Mouse (Mus musculus) CH12.LX (cell line): ENCODE data around the gene Ppp6r1.

Experiments used
- BHLHE40 ChIP-seq: IDR thresholded peaks from 2 replicates; pipeline ENCODE4 v1.6.1; 2011; ENCODE audit warnings: mild to moderate bottlenecking, low read depth, low read length, improper control_type of control experiment
- CHD2 ChIP-seq: IDR thresholded peaks from 2 replicates; pipeline ENCODE4 v1.6.1; 2011; ENCODE audit warnings: low read length, improper control_type of control experiment
- CTCF ChIP-seq, 2 experiments: IDR thresholded peaks in 1 of 2; conservative IDR thresholded peaks in 1 of 2; 2 replicates each; pipeline ENCODE4 v1.5.1; 2011 to 2012; ENCODE audit warnings: low read depth in 2 of 2, low read length in 2 of 2, improper control_type of control experiment in 1 of 2, inconsistent platforms in 1 of 2, mild to moderate bottlenecking in 1 of 2, moderate library complexity in 1 of 2
- E2F4 ChIP-seq: IDR thresholded peaks from 2 replicates; pipeline ENCODE4 v1.6.1; 2011; ENCODE audit warnings: low read depth, low read length, improper control_type of control experiment; ENCODE audit not compliant: insufficient replicate concordance
- ELF1 ChIP-seq: IDR thresholded peaks from 2 replicates; pipeline ENCODE4 v1.6.1; 2014; ENCODE audit warnings: low read depth, mild to moderate bottlenecking, inconsistent platforms, low read length, improper control_type of control experiment
- EP300 ChIP-seq: IDR thresholded peaks from 2 replicates; pipeline ENCODE4 v1.6.1; 2011; ENCODE audit warnings: low read length, improper control_type of control experiment
- KAT2A ChIP-seq: IDR thresholded peaks from 2 replicates; pipeline ENCODE4 v1.6.1; 2012; ENCODE audit warnings: low read length, improper control_type of control experiment, inconsistent platforms; ENCODE audit not compliant: insufficient replicate concordance
- MAX ChIP-seq: IDR thresholded peaks from 2 replicates; pipeline ENCODE4 v1.6.1; 2011; ENCODE audit warnings: low read length, improper control_type of control experiment
- POLR2A ChIP-seq: IDR thresholded peaks from 2 replicates; pipeline ENCODE4 v1.6.1; 2011; ENCODE audit warnings: low read depth, mild to moderate bottlenecking, improper control_type of control experiment, low read length
- RAD21 ChIP-seq: IDR thresholded peaks from 2 replicates; pipeline ENCODE4 v1.6.1; 2011; ENCODE audit warnings: low read depth, mild to moderate bottlenecking, low read length, improper control_type of control experiment, moderate library complexity
- SIN3A ChIP-seq: IDR thresholded peaks from 2 replicates; pipeline ENCODE4 v1.6.1; 2012; ENCODE audit warnings: low read length, improper control_type of control experiment, inconsistent platforms
- USF1 ChIP-seq: IDR thresholded peaks from 2 replicates; pipeline ENCODE4 v1.6.1; 2014; ENCODE audit warnings: low read depth, mild to moderate bottlenecking, inconsistent platforms, low read length, improper control_type of control experiment

DNA sequence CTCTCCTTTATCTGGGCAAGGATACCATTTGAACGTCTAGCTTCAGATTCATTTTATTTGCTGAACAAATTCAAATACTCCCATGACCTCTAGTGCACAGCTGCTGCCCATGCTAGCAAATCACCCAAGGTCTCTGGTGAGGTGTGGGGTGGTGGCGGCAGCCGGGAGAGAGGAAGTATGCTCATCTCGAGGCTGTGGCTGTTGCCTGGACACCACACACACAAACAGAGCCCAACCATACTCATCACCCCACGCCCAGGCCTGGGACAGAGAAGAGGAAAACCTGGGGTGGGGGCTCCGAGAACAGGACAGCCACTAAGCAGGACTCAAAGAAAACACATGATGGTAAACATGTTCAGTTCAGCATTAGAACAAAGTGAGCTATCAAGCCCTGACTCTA lies 11.5 kb downstream of the Ppp6r1 start:
- TF ChIP-seq EP300 (no peak), CTCF (conservative IDR thresholded peaks at IDR 0.05 in 1 of 2, IDR thresholded peaks at IDR 0.05 in 1 of 2; ENCODE audit: low read depth in 2 of 2, low read length in 2 of 2) (no peak), USF1 (no peak), KAT2A (no peak), SIN3A (no peak), POLR2A (no peak), MAX (no peak), E2F4 (no peak), BHLHE40 (no peak), RAD21 (no peak), CHD2 (no peak), ELF1 (no peak)
